Mouse (Mus musculus): ENCODE results near the gene Nccrp1. TPM values are rescaled to one million over a fixed set of nuclear protein-coding genes. Genes with fewer than 3 reads are reported as not detected.

Gene Nccrp1
- polyA plus RNA-seq, 1 experiment from 2014 or later = not detected

Small RNA genes lying within 50 kb of the gene (microRNA-seq; reads per million reads assigned to microRNA genes)
- gene Mir7049 = 0.63 reads per million

Other genes with a start within 250 kb of the Nccrp1 start
- 0.50 and 0.68 TPM in 2 replicates for gene Dll3, start 245.0 kb downstream of the Nccrp1 start, polyA plus RNA-seq (2015; fragmentation: Nextera tagmentation; extraction: Ambion mirVana)
- gene Timm50, start 235.2 kb downstream of the Nccrp1 start, polyA plus RNA-seq (2015; fragmentation: Nextera tagmentation; extraction: Ambion mirVana) = 162 and 169 TPM in 2 replicates
- 106 and 109 TPM in 2 replicates for gene Supt5, start 208.5 kb downstream of the Nccrp1 start, polyA plus RNA-seq (2015; fragmentation: Nextera tagmentation; extraction: Ambion mirVana)
- gene Rps16, start 196.6 kb downstream of the Nccrp1 start, polyA plus RNA-seq (2015; fragmentation: Nextera tagmentation; extraction: Ambion mirVana) = 840 and 918 TPM in 2 replicates
- 69.1 and 83.3 TPM in 2 replicates for gene Plekhg2, start 174.7 kb downstream of the Nccrp1 start, polyA plus RNA-seq (2015; fragmentation: Nextera tagmentation; extraction: Ambion mirVana)
- gene Zfp36, start 167.0 kb downstream of the Nccrp1 start, polyA plus RNA-seq (2015; fragmentation: Nextera tagmentation; extraction: Ambion mirVana) = 16.1 and 18.4 TPM in 2 replicates
- gene Med29, start 154.5 kb downstream of the Nccrp1 start, polyA plus RNA-seq (2015; fragmentation: Nextera tagmentation; extraction: Ambion mirVana) = 52.9 and 55.9 TPM in 2 replicates
- 97.4 and 108 TPM in 2 replicates for gene Paf1, start 154.3 kb downstream of the Nccrp1 start, polyA plus RNA-seq (2015; fragmentation: Nextera tagmentation; extraction: Ambion mirVana)
- 13.6 and 15.5 TPM in 2 replicates for gene Gmfg, start 109.8 kb downstream of the Nccrp1 start, polyA plus RNA-seq (2015; fragmentation: Nextera tagmentation; extraction: Ambion mirVana)
- 2.2 and 2.8 TPM in 2 replicates for gene Lrfn1, start 95.3 kb downstream of the Nccrp1 start, polyA plus RNA-seq (2015; fragmentation: Nextera tagmentation; extraction: Ambion mirVana)
- not detected in 2 replicates for gene Ifnl2, start 36.8 kb downstream of the Nccrp1 start, polyA plus RNA-seq (2015; fragmentation: Nextera tagmentation; extraction: Ambion mirVana)
- gene Ifnl3, start 24.4 kb downstream of the Nccrp1 start, polyA plus RNA-seq (2015; fragmentation: Nextera tagmentation; extraction: Ambion mirVana) = not detected in 2 replicates
- not detected in 2 replicates for gene Sycn, start 6.4 kb downstream of the Nccrp1 start, polyA plus RNA-seq (2015; fragmentation: Nextera tagmentation; extraction: Ambion mirVana)
- 16.7 and 20.7 TPM in 2 replicates for gene Samd4b, start 50.9 kb upstream of the Nccrp1 start, polyA plus RNA-seq (2015; fragmentation: Nextera tagmentation; extraction: Ambion mirVana)
- 78.4 and 79.6 TPM in 2 replicates for gene Pak4, start 50.9 kb upstream of the Nccrp1 start, polyA plus RNA-seq (2015; fragmentation: Nextera tagmentation; extraction: Ambion mirVana)
- not detected in 2 replicates for gene Acp7, start 84.1 kb upstream of the Nccrp1 start, polyA plus RNA-seq (2015; fragmentation: Nextera tagmentation; extraction: Ambion mirVana)
- 7.0 and 7.2 TPM in 2 replicates for gene Fbxo27, start 145.6 kb upstream of the Nccrp1 start, polyA plus RNA-seq (2015; fragmentation: Nextera tagmentation; extraction: Ambion mirVana)
- 9.4 and 9.9 TPM in 2 replicates for gene Fbxo17, start 169.6 kb upstream of the Nccrp1 start, polyA plus RNA-seq (2015; fragmentation: Nextera tagmentation; extraction: Ambion mirVana)
- 141 and 143 TPM in 2 replicates for gene Mrps12, start 194.6 kb upstream of the Nccrp1 start, polyA plus RNA-seq (2015; fragmentation: Nextera tagmentation; extraction: Ambion mirVana)
- gene Sars2, start 194.7 kb upstream of the Nccrp1 start, polyA plus RNA-seq (2015; fragmentation: Nextera tagmentation; extraction: Ambion mirVana) = 32.8 and 34.2 TPM in 2 replicates
- not detected in 2 replicates for gene Ccer2, start 208.9 kb upstream of the Nccrp1 start, polyA plus RNA-seq (2015; fragmentation: Nextera tagmentation; extraction: Ambion mirVana)
- gene Sirt2, start 219.5 kb upstream of the Nccrp1 start, polyA plus RNA-seq (2015; fragmentation: Nextera tagmentation; extraction: Ambion mirVana) = 67.3 and 75.0 TPM in 2 replicates
- 48.5 and 53.2 TPM in 2 replicates for gene Nfkbib, start 220.3 kb upstream of the Nccrp1 start, polyA plus RNA-seq (2015; fragmentation: Nextera tagmentation; extraction: Ambion mirVana)
- 7.0 and 7.7 TPM in 2 replicates for gene Rinl, start 241.7 kb upstream of the Nccrp1 start, polyA plus RNA-seq (2015; fragmentation: Nextera tagmentation; extraction: Ambion mirVana)

Data from kidney, embryonic 16.5 days (tissue).